Mouse (Mus musculus): ENCODE data around the gene Olfr572. TPM values are rescaled to one million over a fixed set of nuclear protein-coding genes. Genes with fewer than 3 reads are reported as not detected.
A peak's percentile ranks its signal among the peaks of the same experiment; 100 is the strongest.

The Olfr572 gene
- polyA plus RNA-seq (2012; rRNA removed): not detected in 2 replicates

DNA sequence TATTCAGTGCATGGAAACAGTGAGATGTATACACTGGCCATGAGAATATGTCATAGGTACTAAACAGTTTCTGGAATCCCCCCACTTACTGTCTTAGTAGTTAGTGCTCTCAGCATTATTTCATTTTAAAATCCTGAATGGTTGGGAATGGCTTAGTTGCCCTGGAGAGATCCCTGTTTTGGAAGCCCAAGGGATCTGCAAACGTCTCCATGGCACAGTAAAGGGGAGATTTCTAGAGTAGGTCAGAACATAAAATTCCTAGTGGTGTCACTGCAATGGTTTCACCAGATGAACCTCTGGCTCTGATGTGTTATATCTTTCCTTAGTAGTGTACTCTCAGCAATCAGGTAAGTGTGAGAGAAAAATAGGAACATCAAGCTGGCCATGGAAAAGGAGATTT lies at the start of gene Olfr572:
Gene Olfr572 (plus strand): TSS at position 301 of the 400 bp plus-strand sequence.
- no peak for DNase-seq (ENCODE audit: low read depth)
- no peak for TF ChIP-seq CTCF (IDR thresholded peaks at IDR 0.05; ENCODE audit: borderline replicate concordance, extremely low read depth, insufficient read depth, insufficient read length)
- TF ChIP-seq POLR2A (IDR thresholded peaks at IDR 0.05; ENCODE audit: borderline replicate concordance, extremely low read depth, insufficient read depth, insufficient read length, poor library complexity, severe bottlenecking): no peak

- DNase-seq (ENCODE audit: low read depth): no peak
Measured at GRCm38 (mm10) chr7:102876822-102877221, 47.4 kb upstream of the Olfr572 start, which contains the start of gene Olfr568. Gene Olfr568 (plus strand): TSS chr7:102877122.

DNA sequence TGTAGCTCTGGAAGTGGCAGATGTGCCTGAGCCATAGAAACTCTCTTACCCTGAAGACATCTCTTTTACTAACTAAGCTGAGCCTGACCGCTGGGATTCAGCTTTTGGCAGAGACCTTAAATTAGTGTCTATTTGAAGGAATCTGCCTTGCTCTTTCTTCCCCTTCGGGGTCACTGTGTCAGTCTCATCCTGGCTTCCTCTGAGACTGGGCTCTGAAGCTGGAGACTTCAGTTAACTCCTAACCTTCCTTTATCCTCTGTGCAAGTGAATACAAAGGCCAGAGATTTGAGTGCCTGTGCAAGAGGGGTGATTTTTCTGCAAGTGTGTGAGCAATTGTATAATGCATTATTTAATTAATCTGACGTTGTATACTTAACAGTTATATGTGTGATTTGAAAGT lies 33.4 kb upstream of the Olfr572 start, which contains the start of gene Olfr569:
Gene Olfr569 (minus strand): TSS at position 101 of the 400 bp plus-strand sequence.
- TF ChIP-seq POLR2A (IDR thresholded peaks at IDR 0.05; ENCODE audit: borderline replicate concordance, extremely low read depth, insufficient read depth, insufficient read length, poor library complexity, severe bottlenecking): no peak
- TF ChIP-seq CTCF (IDR thresholded peaks at IDR 0.05; ENCODE audit: borderline replicate concordance, extremely low read depth, insufficient read depth, insufficient read length): no peak
- DNase-seq (ENCODE audit: low read depth): peak; percentile 1

More at GRCm38 (mm10) chr7:102876822-102877221, 47.4 kb upstream of the Olfr572 start, which contains the start of gene Olfr568:
- TF ChIP-seq CTCF (IDR thresholded peaks at IDR 0.05; ENCODE audit: borderline replicate concordance, extremely low read depth, insufficient read depth, insufficient read length): no peak
- no peak for TF ChIP-seq POLR2A (IDR thresholded peaks at IDR 0.05; ENCODE audit: borderline replicate concordance, extremely low read depth, insufficient read depth, insufficient read length, poor library complexity, severe bottlenecking)

GRCm38 (mm10) chr7:102915261-102915660 lies 8.9 kb upstream of the Olfr572 start:
- peak; percentile 3 for DNase-seq (ENCODE audit: low read depth)
- TF ChIP-seq CTCF (IDR thresholded peaks at IDR 0.05; ENCODE audit: borderline replicate concordance, extremely low read depth, insufficient read depth, insufficient read length) (no peak), POLR2A (IDR thresholded peaks at IDR 0.05; ENCODE audit: borderline replicate concordance, extremely low read depth, insufficient read depth, insufficient read length, poor library complexity, severe bottlenecking) (no peak)

DNA sequence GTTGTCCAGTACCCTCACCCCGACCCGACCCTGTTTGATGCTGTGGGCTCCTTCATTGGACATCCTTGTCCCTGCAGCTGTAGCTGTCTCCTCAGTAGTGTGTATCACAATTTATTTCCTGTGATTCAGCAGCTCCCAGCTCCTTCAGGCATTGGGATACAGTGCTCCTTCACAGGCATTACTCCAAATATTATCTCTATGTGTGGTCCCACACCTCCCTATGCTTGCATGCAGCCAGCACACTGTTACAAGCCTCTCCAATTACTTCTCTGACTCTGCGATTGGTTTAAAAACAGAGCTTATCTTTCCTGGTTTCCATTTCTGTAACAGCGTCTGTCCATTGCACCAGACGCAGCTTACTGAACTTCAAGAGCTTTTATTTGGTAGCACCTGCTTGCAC lies 7.8 kb upstream of the Olfr572 start:
- TF ChIP-seq POLR2A (IDR thresholded peaks at IDR 0.05; ENCODE audit: borderline replicate concordance, extremely low read depth, insufficient read depth, insufficient read length, poor library complexity, severe bottlenecking): no peak
- TF ChIP-seq CTCF (IDR thresholded peaks at IDR 0.05; ENCODE audit: borderline replicate concordance, extremely low read depth, insufficient read depth, insufficient read length): no peak
- no peak for DNase-seq (ENCODE audit: low read depth)

- TF ChIP-seq POLR2A (IDR thresholded peaks at IDR 0.05; ENCODE audit: borderline replicate concordance, extremely low read depth, insufficient read depth, insufficient read length, poor library complexity, severe bottlenecking): no peak
- no peak for TF ChIP-seq CTCF (IDR thresholded peaks at IDR 0.05; ENCODE audit: borderline replicate concordance, extremely low read depth, insufficient read depth, insufficient read length)
- DNase-seq (ENCODE audit: low read depth): no peak
Measured at GRCm38 (mm10) chr7:102917032-102917875, 7.0 kb upstream of the Olfr572 start, which contains the start of gene Olfr571. Gene Olfr571 (minus strand): TSS chr7:102917536.

GRCm38 (mm10) chr7:102919632-102920031 lies 4.6 kb upstream of the Olfr572 start:
- TF ChIP-seq POLR2A (IDR thresholded peaks at IDR 0.05; ENCODE audit: borderline replicate concordance, extremely low read depth, insufficient read depth, insufficient read length, poor library complexity, severe bottlenecking) (no peak), CTCF (IDR thresholded peaks at IDR 0.05; ENCODE audit: borderline replicate concordance, extremely low read depth, insufficient read depth, insufficient read length) (peak; percentile 47; the same call in 1 of the 2 replicates)
- peak; percentile 81 for DNase-seq (ENCODE audit: low read depth)

- TF ChIP-seq CTCF (IDR thresholded peaks at IDR 0.05; ENCODE audit: borderline replicate concordance, extremely low read depth, insufficient read depth, insufficient read length) (no peak), POLR2A (IDR thresholded peaks at IDR 0.05; ENCODE audit: borderline replicate concordance, extremely low read depth, insufficient read depth, insufficient read length, poor library complexity, severe bottlenecking) (no peak)
Measured at GRCm38 (mm10) chr7:102927105-102927504, 2.9 kb downstream of the Olfr572 start.

GRCm38 (mm10) chr7:102942475-102942874 lies 18.3 kb downstream of the Olfr572 start, which contains the start of gene Olfr573-ps1:
Gene Olfr573-ps1 (minus strand): TSS chr7:102942575.
- no peak for TF ChIP-seq POLR2A (IDR thresholded peaks at IDR 0.05; ENCODE audit: borderline replicate concordance, extremely low read depth, insufficient read depth, insufficient read length, poor library complexity, severe bottlenecking)
- no peak for TF ChIP-seq CTCF (IDR thresholded peaks at IDR 0.05; ENCODE audit: borderline replicate concordance, extremely low read depth, insufficient read depth, insufficient read length)
- DNase-seq (ENCODE audit: low read depth): no peak

More at GRCm38 (mm10) chr7:102927105-102927504, 2.9 kb downstream of the Olfr572 start:
- DNase-seq (ENCODE audit: low read depth): no peak

DNA sequence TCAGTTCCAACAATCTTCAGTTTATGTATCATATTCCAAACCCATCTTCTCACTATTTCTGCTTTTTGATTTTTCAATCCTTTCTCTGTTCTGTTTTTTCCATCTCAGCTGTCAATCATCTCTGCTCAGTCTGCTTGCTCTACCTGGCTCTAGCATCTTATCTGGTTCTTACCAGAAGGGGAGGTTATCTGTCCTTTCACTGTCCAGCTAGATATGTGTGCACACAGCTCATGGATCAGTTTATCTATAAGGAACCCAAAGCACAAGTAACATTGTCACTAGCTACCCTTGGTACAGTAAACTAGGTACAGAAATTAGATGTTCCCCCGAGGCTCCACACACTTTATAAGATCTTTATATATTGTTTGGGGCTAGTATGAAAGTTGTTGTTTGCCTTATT lies 19.2 kb downstream of the Olfr572 start:
- TF ChIP-seq CTCF (IDR thresholded peaks at IDR 0.05; ENCODE audit: borderline replicate concordance, extremely low read depth, insufficient read depth, insufficient read length) (no peak), POLR2A (IDR thresholded peaks at IDR 0.05; ENCODE audit: borderline replicate concordance, extremely low read depth, insufficient read depth, insufficient read length, poor library complexity, severe bottlenecking) (no peak)
- DNase-seq (ENCODE audit: low read depth): no peak

DNA sequence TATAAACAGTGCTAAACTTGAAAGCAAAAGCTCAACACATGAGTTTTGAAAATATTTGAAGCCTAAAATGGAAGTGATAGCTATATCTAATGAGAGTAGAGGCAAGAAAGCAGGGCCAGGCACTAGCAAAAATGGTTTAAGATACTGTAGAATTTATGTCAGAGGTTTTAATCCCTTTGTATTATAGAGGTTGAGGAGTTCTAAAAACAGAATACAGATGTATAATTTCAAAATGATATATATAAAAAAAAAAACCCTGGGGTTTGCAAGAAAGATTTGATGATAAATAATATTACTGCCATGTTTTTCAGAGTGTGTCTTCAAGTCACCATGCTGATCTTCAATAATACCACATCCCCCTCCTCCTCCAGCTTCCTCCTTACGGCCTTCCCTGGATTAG lies 24.0 kb downstream of the Olfr572 start, which contains the start of gene Olfr574:
Gene Olfr574 (plus strand): TSS at position 301 of the 400 bp plus-strand sequence.
- DNase-seq (ENCODE audit: low read depth): no peak

More for the DNA sequence above, 24.0 kb downstream of the Olfr572 start, which contains the start of gene Olfr574:
- TF ChIP-seq CTCF (IDR thresholded peaks at IDR 0.05; ENCODE audit: borderline replicate concordance, extremely low read depth, insufficient read depth, insufficient read length) (no peak), POLR2A (IDR thresholded peaks at IDR 0.05; ENCODE audit: borderline replicate concordance, extremely low read depth, insufficient read depth, insufficient read length, poor library complexity, severe bottlenecking) (no peak)

Measured in brain, embryonic 14.5 days (tissue).